Mouse (Mus musculus) megakaryocyte-erythroid progenitor cell, adult 5 weeks (primary cell): Measurements from ENCODE around the gene Kcnc3. TPM values are rescaled to one million over a fixed set of nuclear protein-coding genes. Genes with fewer than 3 reads are reported as not detected.

Experiments used
- polyA plus RNA-seq: library from polyadenylated mRNA; stranded (reverse); fragments of >175 nt; gene quantifications from 2 replicates; pipeline ENCODE4 v1.2.3, GENCODE M21; 2012

The Kcnc3 gene
- polyA plus RNA-seq, result 4.8 and 5.4 TPM in 2 replicates

DNA sequence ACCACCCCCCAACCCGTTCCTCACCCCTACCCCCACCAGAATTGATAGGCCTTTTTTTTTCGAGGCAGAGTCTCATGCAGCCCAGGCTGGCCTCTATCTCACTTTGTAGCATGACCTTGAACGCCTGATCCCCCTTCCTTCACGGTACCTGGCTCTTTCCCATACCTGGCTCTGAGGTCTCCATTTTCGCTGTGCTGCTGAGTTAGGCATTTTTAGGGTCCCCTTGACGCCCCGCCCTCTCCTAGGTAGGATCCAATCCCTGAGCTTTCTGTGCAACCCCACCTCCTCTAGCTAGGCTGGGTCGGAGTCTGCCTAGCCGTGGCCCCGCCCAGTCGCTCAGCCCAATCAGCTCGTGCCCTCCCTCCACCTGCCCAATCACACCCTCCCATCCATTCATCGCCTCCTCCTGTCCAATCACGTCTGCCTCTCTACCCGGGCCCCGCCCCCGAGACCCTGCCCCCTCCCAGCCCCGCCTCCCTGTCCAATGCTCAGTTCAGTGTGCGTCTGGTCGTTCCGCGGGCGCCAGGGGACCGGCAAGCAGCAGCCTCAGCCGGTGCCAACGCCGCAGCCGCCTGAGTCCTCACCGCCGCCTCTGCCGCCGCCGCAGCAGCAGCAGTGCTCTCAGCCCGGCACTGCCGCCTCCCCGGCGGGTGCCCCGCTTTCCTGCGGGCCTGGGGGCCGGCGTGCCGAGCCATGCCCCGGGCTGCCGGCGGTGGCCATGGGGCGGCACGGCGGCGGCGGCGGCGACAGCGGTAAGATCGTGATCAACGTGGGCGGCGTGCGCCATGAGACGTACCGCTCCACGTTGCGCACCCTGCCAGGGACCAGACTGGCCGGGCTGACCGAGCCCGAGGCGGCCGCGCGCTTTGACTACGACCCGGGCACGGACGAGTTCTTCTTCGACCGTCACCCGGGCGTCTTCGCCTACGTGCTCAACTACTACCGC is at the start of gene Kcnc3:
TSS of gene Kcnc3 (plus strand) at position 263 of the 946 bp plus-strand sequence.

DNA sequence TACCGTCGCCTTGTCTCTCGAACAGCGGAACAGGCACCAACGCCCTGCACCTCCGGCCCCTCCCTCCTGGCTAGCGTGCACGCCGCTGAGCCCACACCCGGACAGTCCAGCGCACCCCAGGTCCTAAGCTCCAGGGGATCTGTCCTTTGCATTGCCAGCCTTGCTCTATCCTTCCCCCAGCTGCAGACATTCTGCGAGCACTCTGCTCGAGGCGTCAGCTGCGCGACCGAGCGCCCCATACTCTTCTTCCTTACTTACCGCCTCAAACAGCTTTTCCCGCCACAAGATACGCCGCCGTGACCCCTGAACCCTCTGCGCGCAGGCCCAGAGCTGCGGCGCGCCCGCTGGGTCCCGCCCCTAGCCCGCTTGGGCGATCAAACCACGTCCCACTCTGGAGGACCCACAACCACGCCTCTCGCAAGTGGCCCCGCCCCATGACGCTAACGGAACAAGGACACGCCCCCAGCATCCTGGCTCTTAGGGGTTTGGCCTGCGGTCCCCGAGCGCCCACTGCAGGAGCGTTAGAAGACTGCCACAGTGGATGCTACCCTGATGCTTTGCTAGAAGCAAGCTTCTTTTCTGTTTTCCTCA is 41.9 kb upstream of the Kcnc3 start, which contains the start of gene Pold1:
TSS of gene Pold1 (minus strand) at position 353 of the 591 bp plus-strand sequence.

GRCm38 (mm10) chr7:44553826-44554225 is 36.6 kb upstream of the Kcnc3 start, which contains the start of gene Nr1h2:
Gene Nr1h2, minus strand, starts transcription at chr7:44553951.

DNA sequence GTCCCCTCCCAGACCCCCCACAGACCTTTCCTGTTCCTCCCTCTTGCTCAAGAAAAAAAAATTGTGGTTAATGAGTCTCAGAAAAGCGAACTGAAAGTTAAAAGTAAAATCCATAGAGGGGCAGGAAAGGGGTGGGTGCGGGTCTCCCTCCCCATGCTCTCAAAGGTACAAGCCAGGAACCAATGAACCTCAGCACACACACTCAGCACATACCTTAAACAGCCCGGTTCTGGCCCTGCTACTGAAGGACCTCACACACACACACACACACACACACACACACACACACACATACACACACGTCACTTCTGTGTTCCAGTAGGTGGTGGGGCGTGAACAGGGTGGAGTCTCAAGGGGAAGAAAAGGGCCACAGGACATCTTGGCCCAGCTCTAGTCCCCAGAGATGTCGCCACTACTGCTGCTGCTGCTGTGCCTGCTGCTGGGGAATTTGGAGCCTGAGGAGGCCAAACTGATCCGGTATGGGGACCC is 18.2 kb upstream of the Kcnc3 start, which contains the start of gene Napsa:
TSS of gene Napsa (plus strand) at position 168 of the 489 bp plus-strand sequence.

Other genes starting within 250 kb of the Kcnc3 start
- 1.0 and 1.1 TPM in 2 replicates for gene Syt3, start 206.6 kb upstream of the Kcnc3 start, polyA plus RNA-seq
- gene 1700008O03Rik, start 204.8 kb upstream of the Kcnc3 start, polyA plus RNA-seq, result 2.9 and 3.5 TPM in 2 replicates
- not detected in 2 replicates for gene Lrrc4b, start 161.6 kb upstream of the Kcnc3 start, polyA plus RNA-seq
- not detected in 2 replicates for gene Aspdh, start 125.3 kb upstream of the Kcnc3 start, polyA plus RNA-seq
- 226 and 232 TPM in 2 replicates for gene Josd2, start 122.7 kb upstream of the Kcnc3 start, polyA plus RNA-seq
- gene Emc10, start 94.1 kb upstream of the Kcnc3 start, polyA plus RNA-seq, result 312 and 350 TPM in 2 replicates
- 4.4 and 8.6 TPM in 2 replicates for gene Fam71e1, start 94.1 kb upstream of the Kcnc3 start, polyA plus RNA-seq
- gene Mybpc2, start 66.0 kb upstream of the Kcnc3 start, polyA plus RNA-seq, result 0.10 and 0.13 TPM in 2 replicates
- gene Spib, start 58.6 kb upstream of the Kcnc3 start, polyA plus RNA-seq, result 5.7 and 20.9 TPM in 2 replicates
- 269 and 288 TPM in 2 replicates for gene Pold1, start 41.8 kb upstream of the Kcnc3 start, polyA plus RNA-seq
- gene Nr1h2, start 36.7 kb upstream of the Kcnc3 start, polyA plus RNA-seq, result 429 and 491 TPM in 2 replicates
- gene Napsa, start 18.3 kb upstream of the Kcnc3 start, polyA plus RNA-seq, result 114 and 146 TPM in 2 replicates
- 0.20 and 0.25 TPM in 2 replicates for gene Myh14, start 80.2 kb downstream of the Kcnc3 start, polyA plus RNA-seq
- not detected in 2 replicates for gene Izumo2, start 118.1 kb downstream of the Kcnc3 start, polyA plus RNA-seq
- 93.7 and 100 TPM in 2 replicates for gene Vrk3, start 157.7 kb downstream of the Kcnc3 start, polyA plus RNA-seq
- gene Zfp473, start 160.4 kb downstream of the Kcnc3 start, polyA plus RNA-seq, result 0.17 and 0.26 TPM in 2 replicates
- 117 and 122 TPM in 2 replicates for gene Nup62, start 225.4 kb downstream of the Kcnc3 start, polyA plus RNA-seq
- 1.3 and 1.7 TPM in 2 replicates for gene Il4i1, start 225.7 kb downstream of the Kcnc3 start, polyA plus RNA-seq
- gene Atf5, start 226.0 kb downstream of the Kcnc3 start, polyA plus RNA-seq, result 52.4 and 55.2 TPM in 2 replicates